Mouse (Mus musculus) heart, postnatal 0 days (tissue): Measurements from ENCODE around the gene Tctn3.

Source experiments
- CTCF ChIP-seq: IDR thresholded peaks from 2 replicates; pipeline ENCODE4 v1.5.1; 2016; ENCODE audit warnings: antibody characterized with exemption, control low read depth, low read depth
- EP300 ChIP-seq: IDR thresholded peaks from 2 replicates; pipeline ENCODE4 v1.6.1; 2016; ENCODE audit warnings: antibody characterized with exemption, low read depth

GRCm38 (mm10) chr19:40658281-40658680, 46.2 kb upstream of the Tctn3 start:
- TF ChIP-seq CTCF (no peak), EP300 (no peak)
